Mouse (Mus musculus) ES-E14 (cell line): ENCODE results near the gene Cacna1e. TPM values are rescaled to one million over a fixed set of nuclear protein-coding genes. Genes with fewer than 3 reads are reported as not detected.

Experiments used
- DNase-seq: peaks from one replicate; pipeline ENCODE4 v3.0.0-alpha.2; 2013; ENCODE audit warnings: low read depth, low spot score
- H3K27ac ChIP-seq: 2 replicates; pipeline ENCODE4 v1.5.1; 2012; ENCODE audit warnings: low read depth, mild to moderate bottlenecking, low read length, moderate library complexity, mixed read lengths; ENCODE audit not compliant: poor library complexity, insufficient read depth, severe bottlenecking
- H3K36me3 ChIP-seq: 2 replicates; pipeline ENCODE4 v1.6.1; 2012; ENCODE audit warnings: mild to moderate bottlenecking, low read length, moderate library complexity, mixed read lengths; ENCODE audit not compliant: control insufficient read depth, poor library complexity, insufficient read depth, severe bottlenecking
- H3K4me1 ChIP-seq, 2 experiments: fragments of 150-350 bp in 1 of 2; sonication (generic) in 1 of 2; 2 replicates each; pipeline ENCODE4 v1.6.1; 2012; ENCODE audit warnings: low read length in 2 of 2, mild to moderate bottlenecking in 1 of 2, mixed read lengths in 1 of 2; ENCODE audit not compliant: control insufficient read depth in 2 of 2, insufficient read depth in 2 of 2, poor library complexity in 1 of 2
- H3K4me3 ChIP-seq, 2 experiments: fragments of 150-350 bp in 1 of 2; sonication (generic) in 1 of 2; 2 replicates each; pipeline ENCODE4 v1.5.1; 2012; ENCODE audit warnings: low read length in 2 of 2, low read depth in 1 of 2, mild to moderate bottlenecking in 1 of 2, mixed read lengths in 1 of 2; ENCODE audit not compliant: insufficient read depth in 1 of 2, poor library complexity in 1 of 2, severe bottlenecking in 1 of 2
- H3K9ac ChIP-seq: 2 replicates; pipeline ENCODE4 v1.6.1; 2012; ENCODE audit warnings: low read depth, mild to moderate bottlenecking, low read length, mixed read lengths; ENCODE audit not compliant: poor library complexity, insufficient read depth, severe bottlenecking
- H3K9me3 ChIP-seq: fragments of 150-350 bp; sonication (generic); 2 replicates; pipeline ENCODE4 v1.6.1; 2012; ENCODE audit warnings: low read depth, mild to moderate bottlenecking, low read length; ENCODE audit not compliant: control insufficient read depth, insufficient read depth
- CHD2 ChIP-seq: IDR thresholded peaks from 2 replicates; pipeline ENCODE4 v1.6.1; 2014; ENCODE audit warnings: mild to moderate bottlenecking, low read depth, low read length, inconsistent platforms
- HCFC1 ChIP-seq: IDR thresholded peaks from 2 replicates; pipeline ENCODE4 v1.6.1; 2012; ENCODE audit warnings: low read length, inconsistent platforms, borderline replicate concordance; ENCODE audit not compliant: insufficient read depth
- MAFK ChIP-seq: IDR thresholded peaks from 2 replicates; pipeline ENCODE4 v1.6.1; 2014; ENCODE audit warnings: mild to moderate bottlenecking, low read depth, low read length, inconsistent platforms; ENCODE audit not compliant: insufficient read depth
- ZC3H11A ChIP-seq: IDR thresholded peaks from 2 replicates; pipeline ENCODE4 v1.6.1; 2012; ENCODE audit warnings: low read depth, mild to moderate bottlenecking, inconsistent platforms, low read length, borderline replicate concordance
- ZNF384 ChIP-seq: IDR thresholded peaks from 2 replicates; pipeline ENCODE4 v1.6.1; 2012; ENCODE audit warnings: low read depth, low read length, inconsistent platforms
- in situ Hi-C, 2 experiments: fragments of 600-800 bp; cut with MboI; formaldehyde crosslinking; loops; one replicate each; pipeline ENCODE4 v1.15.1; 2025; ENCODE audit warnings: low sequenced_read_pairs in 2 of 2, inconsistent platforms in 1 of 2; ENCODE audit not compliant: unreplicated experiment in 2 of 2
- total RNA-seq: library from RNA; depleted of rRNA; stranded (reverse); fragments of 300-350 nt; gene quantifications from 2 replicates; pipeline ENCODE4 v1.2.3, GENCODE M21; 2012

The Cacna1e gene
- total RNA-seq, 1 experiment: 0.31 TPM

- DNase-seq: no peak
- Histone ChIP-seq H3K4me3 (no peak overlapping the region), H3K27ac (no peak overlapping the region), H3K9ac (no peak overlapping the region), H3K36me3 (no peaks in the 10 kb centered on the region), H3K9me3 (no peaks in the 10 kb centered on the region), H3K4me1 (no peaks in the 10 kb centered on the region; a peak in 1 of 4 replicates)
- in situ Hi-C loops: loop anchor here in 1 of 2 experiments (25.0 kb wide), 1 partner anchor 443 kb away; no protein-coding TSS in a partner anchor
- TF ChIP-seq CHD2 (no peak), ZNF384 (no peak), ZC3H11A (no peak), MAFK (no peak), HCFC1 (no peak)
Measured at GRCm38 (mm10) chr1:154730411-154730961, 153.8 kb downstream of the Cacna1e start.

DNA sequence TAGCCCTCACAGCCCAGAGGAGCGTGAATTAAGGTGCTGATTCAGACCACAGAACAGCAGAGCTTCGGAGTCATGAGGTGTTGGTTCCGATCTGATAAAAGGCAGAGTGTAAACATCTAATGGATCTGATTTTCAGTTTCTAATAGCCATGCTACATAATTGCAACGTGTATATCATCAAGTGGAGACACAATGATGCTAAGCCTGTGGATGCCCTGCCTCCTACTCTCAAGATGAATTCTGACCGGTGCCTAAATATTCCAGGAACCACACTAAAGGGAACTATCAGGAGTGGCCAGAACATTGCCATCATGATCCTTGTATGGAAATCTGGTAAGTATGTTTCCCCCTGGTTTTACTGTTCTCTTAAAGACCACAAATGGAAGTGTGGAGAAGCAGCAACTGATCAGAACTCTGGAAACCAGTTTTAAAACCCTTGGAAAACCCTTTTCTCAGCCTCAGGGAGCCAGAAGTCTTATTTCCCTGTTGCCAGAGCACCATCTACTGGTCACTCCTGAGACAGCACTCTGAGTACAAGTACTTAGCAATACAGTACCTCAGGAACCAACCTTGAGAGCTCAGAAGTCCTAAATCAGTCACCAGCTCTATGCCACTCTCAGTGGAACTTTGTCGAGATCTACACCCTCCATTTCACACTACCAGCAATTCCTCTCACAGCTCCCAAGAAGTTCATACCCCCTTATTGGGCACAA lies 154.9 kb downstream of the Cacna1e start:
- no peak overlapping the region for H3K4me3 ChIP-seq
- no peaks in the 10 kb centered on the region; a peak in 1 of 4 replicates for H3K4me1 ChIP-seq
- TF ChIP-seq ZNF384 (no peak), ZC3H11A (peak; percentile 79), CHD2 (no peak)
- no peak overlapping the region for H3K27ac ChIP-seq
- no peaks in the 10 kb centered on the region for H3K9me3 ChIP-seq
- in situ Hi-C loops: loop anchor here (5.0 to 25.0 kb wide), 2 partner anchors 442 to 447 kb away; no protein-coding TSS in a partner anchor
- peak; percentile 73 for DNase-seq
- H3K36me3 ChIP-seq: no peaks in the 10 kb centered on the region
- H3K9ac ChIP-seq: no peak overlapping the region

DNA sequence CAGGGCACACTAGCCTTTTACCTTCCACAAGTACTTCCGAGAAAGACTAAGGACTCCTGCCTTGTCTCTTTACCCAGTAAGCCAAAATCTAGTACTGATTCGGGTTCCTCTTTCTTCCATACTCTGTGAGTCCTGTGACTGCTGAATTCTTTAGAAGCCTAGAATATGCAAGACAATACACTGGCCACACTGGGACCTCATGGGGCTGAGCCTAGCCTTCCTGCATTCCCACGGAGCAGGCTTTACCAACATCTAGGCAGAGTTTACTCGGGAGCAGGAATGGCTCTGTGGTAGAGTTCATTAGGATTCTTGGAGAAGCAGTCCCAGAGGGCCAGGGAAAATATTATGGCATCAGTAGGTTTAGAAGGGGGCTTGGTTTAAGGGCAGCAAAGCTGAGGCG lies 155.6 kb downstream of the Cacna1e start:
- Histone ChIP-seq H3K4me1 (no peaks in the 10 kb centered on the region; a peak in 2 of 4 replicates), H3K9ac (no peak overlapping the region), H3K9me3 (no peaks in the 10 kb centered on the region), H3K4me3 (no peak overlapping the region), H3K36me3 (no peaks in the 10 kb centered on the region), H3K27ac (no peak overlapping the region)
- in situ Hi-C loops: loop anchor here (5.0 to 25.0 kb wide), 2 partner anchors 441 to 446 kb away; no protein-coding TSS in a partner anchor
- TF ChIP-seq MAFK (no peak), ZC3H11A (no peak), CHD2 (no peak), ZNF384 (no peak), HCFC1 (no peak)
- no peak for DNase-seq

GRCm38 (mm10) chr1:154727696-154728095 lies 156.6 kb downstream of the Cacna1e start:
- no peak for DNase-seq
- in situ Hi-C loops: loop anchor here (5.0 to 25.0 kb wide), 2 partner anchors 440 to 445 kb away; no protein-coding TSS in a partner anchor
- no peak overlapping the region for H3K27ac ChIP-seq
- no peak overlapping the region for H3K9ac ChIP-seq
- no peaks in the 10 kb centered on the region for H3K9me3 ChIP-seq
- no peak overlapping the region for H3K4me3 ChIP-seq
- H3K4me1 ChIP-seq: no peaks in the 10 kb centered on the region; a peak in 2 of 4 replicates
- H3K36me3 ChIP-seq: no peaks in the 10 kb centered on the region
- TF ChIP-seq ZC3H11A (no peak), ZNF384 (no peak), HCFC1 (no peak), CHD2 (no peak)
